Mouse (Mus musculus) kidney, adult 10 weeks (tissue): Measurements from ENCODE around the gene Vmn2r99. TPM values are rescaled to one million over a fixed set of nuclear protein-coding genes. Genes with fewer than 3 reads are reported as not detected.

ENCODE experiments used
- polyA plus RNA-seq: library from polyadenylated mRNA; stranded (reverse); fragments of 350-450 nt; fragmentation: Illumina TruSeq; extraction: RNeasy Lipid Tissue Mini Kit (QIAGEN cat#74804); gene quantifications from one replicate; pipeline ENCODE4 v1.2.3, GENCODE M21; 2014; ENCODE audit warnings: low read depth, low replicate concordance

Gene Vmn2r99
- polyA plus RNA-seq: not detected

GRCm38 (mm10) chr17:19361649-19362048 lies at the start of gene Vmn2r99:
Vmn2r99 (plus strand) TSS chr17:19361949.

Other genes with a start within 250 kb of the Vmn2r99 start
- gene Vmn2r100, start 142.8 kb downstream of the Vmn2r99 start, polyA plus RNA-seq: not detected
- not detected for gene Vmn2r101, start 215.3 kb downstream of the Vmn2r99 start, polyA plus RNA-seq